Mouse (Mus musculus) heart, adult 11 months (tissue): Measurements from ENCODE around the gene Etv6.

Experiments
- DNase-seq: peaks from one replicate; pipeline ENCODE4 v3.0.0; 2022

The Etv6 gene

GRCm38 (mm10) chr6:134115219-134115968 lies 79.9 kb downstream of the Etv6 start:
- DNase-seq: no peak

DNA sequence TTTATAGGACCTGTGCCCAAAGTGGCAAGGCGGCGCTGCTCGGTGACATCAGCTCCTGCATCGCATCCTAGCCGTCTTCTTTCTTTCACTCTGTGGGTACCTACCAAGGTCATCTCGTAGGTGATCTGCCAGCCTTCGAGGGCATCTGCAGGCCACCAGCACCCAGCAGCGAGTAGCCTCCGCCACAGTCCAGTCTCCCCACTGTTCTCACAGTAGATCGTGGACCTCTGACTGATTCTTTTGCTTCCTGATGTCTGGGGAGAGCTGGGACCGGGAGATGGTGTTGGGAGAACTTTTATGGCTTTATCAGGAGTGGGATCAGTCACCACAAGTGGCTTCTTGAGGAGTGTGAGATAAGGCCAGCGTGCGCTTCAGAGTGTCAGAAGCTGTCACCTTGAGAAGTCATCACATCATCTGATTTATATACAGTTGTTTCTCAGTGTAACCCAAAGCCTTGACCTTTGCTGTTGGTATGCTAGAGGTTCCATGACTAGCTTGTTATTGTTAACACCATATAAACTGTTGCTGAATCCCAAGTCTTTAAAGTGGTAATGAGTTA lies 82.0 kb downstream of the Etv6 start:
- DNase-seq: no peak

GRCm38 (mm10) chr6:134118506-134118905 lies 83.0 kb downstream of the Etv6 start:
- no peak for DNase-seq

- DNase-seq: no peak
These were observed 83.6 kb downstream of the Etv6 start for GRCm38 (mm10) chr6:134119136-134119535.

DNA sequence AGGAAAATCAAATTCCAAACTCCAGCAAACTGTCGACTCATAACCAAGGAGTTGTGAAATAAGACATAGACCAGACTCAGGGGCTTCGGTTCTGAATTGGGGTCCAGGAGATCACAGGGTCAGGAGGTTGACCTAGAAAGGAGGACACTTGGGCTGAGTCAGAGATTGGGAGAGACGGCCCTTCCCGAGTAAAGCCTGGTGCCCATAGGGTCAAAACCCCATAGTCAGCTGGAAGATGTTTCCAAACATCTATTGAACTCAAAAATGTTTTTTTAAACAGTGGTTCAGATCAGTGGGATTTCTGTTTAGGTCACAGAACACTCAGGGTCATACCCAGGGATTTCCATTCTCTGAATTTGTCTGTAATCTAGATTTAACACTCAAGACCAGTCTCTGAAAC lies 84.7 kb downstream of the Etv6 start:
- no peak for DNase-seq

- DNase-seq: peak; percentile 96
These were observed 85.2 kb downstream of the Etv6 start for GRCm38 (mm10) chr6:134120712-134121111.

DNA sequence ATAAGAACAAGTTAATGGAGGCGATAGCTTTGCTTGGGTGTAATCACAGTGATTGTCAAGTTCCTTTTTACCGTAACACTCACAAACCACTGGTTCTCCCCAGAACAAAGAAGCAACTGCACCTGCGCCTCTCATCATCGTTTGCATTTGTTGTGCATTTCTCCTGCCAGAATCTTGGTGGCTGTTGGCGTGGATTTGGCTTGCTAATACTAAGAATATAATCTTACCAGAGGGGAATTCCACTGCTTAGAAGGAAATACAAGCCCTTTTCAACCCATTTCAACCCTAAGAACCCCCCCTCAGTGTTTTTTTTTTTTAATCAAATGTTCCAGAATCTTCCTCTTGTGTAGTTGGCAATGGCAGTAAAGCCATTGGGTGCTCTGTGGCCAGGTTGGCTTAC lies 87.4 kb downstream of the Etv6 start:
- no peak for DNase-seq

DNA sequence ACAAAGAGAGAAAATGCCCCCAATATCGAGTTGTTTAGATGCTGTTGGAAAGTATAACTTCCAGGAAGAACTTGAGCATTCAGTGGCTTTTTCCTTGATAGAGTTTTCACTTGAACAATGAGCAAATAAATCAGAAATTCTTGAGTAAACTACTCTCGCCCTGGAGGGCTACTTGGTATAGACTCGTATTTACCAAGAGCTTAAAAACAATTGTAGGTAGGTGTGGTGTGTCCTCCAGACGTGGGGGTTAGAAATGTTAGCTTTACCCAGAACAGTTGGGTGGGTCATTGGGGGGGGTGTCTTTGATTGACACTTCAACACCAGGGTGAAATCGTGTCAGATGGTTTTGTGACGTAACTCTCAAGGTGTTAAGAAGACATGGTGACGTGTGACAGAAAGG lies 88.0 kb downstream of the Etv6 start:
- no peak for DNase-seq

DNA sequence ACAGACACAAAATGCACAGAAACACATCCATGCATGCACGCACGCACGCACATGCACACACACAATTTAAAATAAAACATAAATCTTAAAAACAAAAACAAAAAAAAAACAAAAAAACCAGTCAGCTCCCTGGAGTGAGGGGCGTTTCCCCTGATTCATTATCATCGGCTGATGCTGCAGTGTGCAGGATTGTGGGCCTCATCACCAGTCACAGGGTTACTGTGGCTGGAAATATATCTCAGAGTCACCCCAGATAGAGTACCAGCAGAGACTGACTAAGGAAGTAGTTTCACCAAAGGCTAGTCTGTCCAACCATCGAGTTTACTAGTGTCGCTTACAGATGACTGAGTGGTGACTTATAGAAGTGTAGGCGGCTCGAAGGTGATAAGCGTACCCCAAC lies 88.8 kb downstream of the Etv6 start:
- no peak for DNase-seq

GRCm38 (mm10) chr6:134127996-134128395 lies 92.5 kb downstream of the Etv6 start:
- no peak for DNase-seq

- DNase-seq: no peak
These were observed 93.1 kb downstream of the Etv6 start for GRCm38 (mm10) chr6:134128594-134128993.

GRCm38 (mm10) chr6:134129848-134130247 lies 94.3 kb downstream of the Etv6 start:
- DNase-seq: no peak

- DNase-seq: no peak
These were observed 95.3 kb downstream of the Etv6 start for GRCm38 (mm10) chr6:134130816-134131215.

- DNase-seq: peak; percentile 96
These were observed 96.1 kb downstream of the Etv6 start for GRCm38 (mm10) chr6:134131601-134132000.

GRCm38 (mm10) chr6:134133756-134134155 lies 98.3 kb downstream of the Etv6 start:
- DNase-seq: peak; percentile 93

GRCm38 (mm10) chr6:134134821-134135323 lies 99.4 kb downstream of the Etv6 start:
- peak; percentile 27 for DNase-seq

DNA sequence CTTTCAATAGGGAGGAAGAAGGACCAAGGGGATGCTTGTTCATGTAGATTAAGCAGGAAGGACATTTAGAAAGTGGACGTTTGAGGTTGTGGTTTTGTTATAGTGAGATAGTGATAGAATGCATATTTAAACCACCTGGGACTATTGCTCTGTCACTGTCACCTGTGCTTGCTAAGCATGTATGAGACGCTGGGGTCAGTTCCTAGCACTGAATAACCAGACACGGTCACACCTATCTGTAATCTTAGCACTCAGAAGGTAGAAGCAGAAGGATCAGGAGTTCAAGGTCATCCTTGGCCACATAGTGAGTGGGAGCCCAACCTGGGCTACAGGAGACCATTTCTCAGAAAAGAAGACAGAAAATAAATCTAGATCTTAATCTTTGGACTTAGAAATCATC lies 100.8 kb downstream of the Etv6 start:
- DNase-seq: peak; percentile 68

DNA sequence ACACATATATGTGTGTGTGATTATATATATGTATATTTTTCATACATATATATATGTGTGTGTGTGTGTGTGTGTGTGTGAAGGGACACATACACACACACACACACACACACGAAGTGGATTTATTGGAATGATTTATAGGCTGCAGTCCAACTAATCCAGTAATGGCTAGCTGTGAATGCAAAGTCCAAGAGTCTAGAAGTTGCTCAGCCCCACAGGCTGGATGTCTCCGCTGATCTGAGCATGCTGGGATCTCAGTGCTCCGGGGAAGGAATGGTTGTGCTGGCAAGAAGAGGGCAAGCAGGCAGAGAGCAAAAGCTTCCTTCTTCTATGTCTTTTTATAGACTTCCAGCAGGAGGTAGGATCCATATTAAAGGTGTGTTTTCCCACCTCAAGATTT lies 103.9 kb downstream of the Etv6 start:
- peak; percentile 70 for DNase-seq

DNA sequence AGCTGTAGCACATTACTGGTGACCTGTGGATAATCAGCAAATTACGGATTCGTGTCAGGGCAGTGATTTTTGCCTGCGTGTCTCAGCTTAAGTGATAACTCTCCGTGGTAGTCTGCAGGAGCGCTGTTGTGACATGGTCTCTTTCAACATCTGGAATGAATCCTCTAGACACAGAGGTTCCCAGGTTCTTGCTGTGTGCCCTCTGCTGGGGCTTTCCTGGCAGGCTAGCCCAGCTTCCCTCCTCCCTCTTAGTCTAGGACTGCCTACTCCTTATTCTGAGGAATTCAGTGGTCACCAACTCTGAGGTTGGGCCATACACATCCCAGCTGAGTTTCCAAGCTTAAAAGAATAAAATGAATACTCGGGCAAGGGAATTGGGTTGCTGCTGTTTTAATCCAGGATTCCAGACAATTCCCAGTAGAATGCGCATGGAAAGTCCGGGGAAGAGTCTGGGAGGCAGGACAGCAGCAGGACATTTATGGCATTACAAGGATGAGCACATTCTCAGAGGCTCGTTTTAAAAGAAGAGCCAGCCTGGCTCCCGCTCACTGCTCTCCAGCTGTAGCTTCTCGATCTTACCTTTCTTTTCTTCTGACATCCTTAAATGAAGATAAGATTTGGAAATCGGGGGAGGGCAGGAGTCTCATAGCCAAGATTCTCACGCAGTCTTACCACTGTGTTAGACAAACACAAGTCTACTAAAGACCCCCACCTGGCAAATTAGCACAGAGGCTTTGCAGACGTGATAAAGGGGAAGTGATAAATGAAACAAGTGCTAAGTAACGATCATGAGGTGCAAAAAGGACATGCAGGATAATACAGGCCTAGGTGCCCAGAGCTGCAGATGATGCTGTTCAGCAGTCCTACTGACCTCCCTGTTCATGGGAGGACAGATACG lies 105.5 kb downstream of the Etv6 start:
- peak; percentile 92 for DNase-seq

DNA sequence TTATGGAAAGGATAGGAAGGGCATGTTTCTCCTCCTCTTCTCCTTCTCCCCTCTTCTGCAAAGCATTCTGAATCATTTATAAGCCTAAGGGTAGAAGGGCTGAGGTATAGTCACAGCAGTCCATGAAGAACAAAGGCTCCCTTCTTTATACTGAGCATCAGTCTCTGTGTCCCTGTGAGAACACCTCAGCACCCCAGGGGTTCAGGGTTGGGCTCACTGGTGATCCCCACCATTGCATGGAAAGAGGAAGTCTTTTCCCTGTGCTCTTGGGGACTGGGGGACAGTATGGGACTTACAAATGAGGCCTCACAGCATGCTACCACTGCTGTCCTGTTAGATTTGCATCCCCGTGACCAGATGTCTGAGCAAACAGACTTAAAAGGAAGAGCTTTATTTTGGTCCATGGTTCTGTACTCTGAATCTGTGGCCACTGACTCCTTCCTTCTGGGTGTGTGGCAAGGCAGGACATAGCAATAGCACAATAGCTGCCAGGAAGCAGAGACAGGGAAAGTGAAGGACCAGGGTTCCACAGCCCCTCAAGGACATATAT lies 106.2 kb downstream of the Etv6 start:
- peak; percentile 74 for DNase-seq

- DNase-seq: peak; percentile 80
These were observed 107.2 kb downstream of the Etv6 start for GRCm38 (mm10) chr6:134142700-134143099.

- peak; percentile 96 for DNase-seq
These were observed 108.2 kb downstream of the Etv6 start for GRCm38 (mm10) chr6:134143649-134144097.
